Mouse (Mus musculus) stomach, postnatal 0 days (tissue): ENCODE measurements at regions not wholly inside any gene's neighbourhood (a gene's known extent, or its start where the extent isn't known, plus 50 kb on each side); places are given as distances from the start of the nearest gene placed in this dataset.

ENCODE experiments used
- CTCF ChIP-seq: IDR thresholded peaks from 2 replicates; pipeline ENCODE4 v1.5.1; 2016; ENCODE audit warnings: antibody characterized with exemption, low read depth, mild to moderate bottlenecking, moderate library complexity
- EP300 ChIP-seq: optimal IDR thresholded peaks from 2 replicates; pipeline ENCODE3; 2016; ENCODE audit warnings: antibody characterized with exemption

DNA sequence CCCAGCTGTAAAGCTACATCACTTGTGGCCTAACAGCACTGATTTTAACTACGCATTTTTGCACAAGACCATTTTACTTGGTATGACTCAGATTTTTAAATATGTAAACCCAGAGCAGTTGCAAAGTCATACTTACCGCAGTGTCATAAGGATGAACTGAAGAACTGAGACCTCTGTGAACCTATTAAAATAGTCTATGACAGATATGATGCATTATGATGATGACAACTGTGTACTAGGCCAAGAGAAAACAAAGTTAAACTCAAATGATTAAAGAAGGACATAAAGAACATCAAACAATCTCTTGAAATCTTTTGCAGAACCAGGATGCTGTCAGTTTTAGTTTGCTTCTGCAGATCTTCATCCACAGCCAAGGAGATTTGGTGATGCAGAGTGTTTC lies 3483.3 kb upstream of the Gm7489 start:
- TF ChIP-seq CTCF (no peak), EP300 (no peak)
